Mouse (Mus musculus) ES-E14 (cell line): ENCODE results near the gene Mfap3l. TPM values are rescaled to one million over a fixed set of nuclear protein-coding genes. Genes with fewer than 3 reads are reported as not detected.
"Not testable (repeated sequence)": the region's sequence is repeated elsewhere in the genome, so short reads cannot be mapped to it uniquely, and the experiment has no call there.

Source experiments
- DNase-seq: peaks from one replicate; pipeline ENCODE4 v3.0.0-alpha.2; 2013; ENCODE audit warnings: low read depth, low spot score
- H3K27ac ChIP-seq: 2 replicates; pipeline ENCODE4 v1.5.1; 2012; ENCODE audit warnings: low read depth, mild to moderate bottlenecking, low read length, moderate library complexity, mixed read lengths; ENCODE audit not compliant: poor library complexity, insufficient read depth, severe bottlenecking
- H3K36me3 ChIP-seq: 2 replicates; pipeline ENCODE4 v1.6.1; 2012; ENCODE audit warnings: mild to moderate bottlenecking, low read length, moderate library complexity, mixed read lengths; ENCODE audit not compliant: control insufficient read depth, poor library complexity, insufficient read depth, severe bottlenecking
- H3K4me1 ChIP-seq, 2 experiments: fragments of 150-350 bp in 1 of 2; sonication (generic) in 1 of 2; 2 replicates each; pipeline ENCODE4 v1.6.1; 2012; ENCODE audit warnings: low read length in 2 of 2, mild to moderate bottlenecking in 1 of 2, mixed read lengths in 1 of 2; ENCODE audit not compliant: control insufficient read depth in 2 of 2, insufficient read depth in 2 of 2, poor library complexity in 1 of 2
- H3K4me3 ChIP-seq, 2 experiments: fragments of 150-350 bp in 1 of 2; sonication (generic) in 1 of 2; 2 replicates each; pipeline ENCODE4 v1.5.1; 2012; ENCODE audit warnings: low read length in 2 of 2, low read depth in 1 of 2, mild to moderate bottlenecking in 1 of 2, mixed read lengths in 1 of 2; ENCODE audit not compliant: insufficient read depth in 1 of 2, poor library complexity in 1 of 2, severe bottlenecking in 1 of 2
- H3K9ac ChIP-seq: 2 replicates; pipeline ENCODE4 v1.6.1; 2012; ENCODE audit warnings: low read depth, mild to moderate bottlenecking, low read length, mixed read lengths; ENCODE audit not compliant: poor library complexity, insufficient read depth, severe bottlenecking
- H3K9me3 ChIP-seq: fragments of 150-350 bp; sonication (generic); 2 replicates; pipeline ENCODE4 v1.6.1; 2012; ENCODE audit warnings: low read depth, mild to moderate bottlenecking, low read length; ENCODE audit not compliant: control insufficient read depth, insufficient read depth
- CHD2 ChIP-seq: IDR thresholded peaks from 2 replicates; pipeline ENCODE4 v1.6.1; 2014; ENCODE audit warnings: mild to moderate bottlenecking, low read depth, low read length, inconsistent platforms
- HCFC1 ChIP-seq: IDR thresholded peaks from 2 replicates; pipeline ENCODE4 v1.6.1; 2012; ENCODE audit warnings: low read length, inconsistent platforms, borderline replicate concordance; ENCODE audit not compliant: insufficient read depth
- MAFK ChIP-seq: IDR thresholded peaks from 2 replicates; pipeline ENCODE4 v1.6.1; 2014; ENCODE audit warnings: mild to moderate bottlenecking, low read depth, low read length, inconsistent platforms; ENCODE audit not compliant: insufficient read depth
- ZC3H11A ChIP-seq: IDR thresholded peaks from 2 replicates; pipeline ENCODE4 v1.6.1; 2012; ENCODE audit warnings: low read depth, mild to moderate bottlenecking, inconsistent platforms, low read length, borderline replicate concordance
- ZNF384 ChIP-seq: IDR thresholded peaks from 2 replicates; pipeline ENCODE4 v1.6.1; 2012; ENCODE audit warnings: low read depth, low read length, inconsistent platforms
- in situ Hi-C, 2 experiments: fragments of 600-800 bp; cut with MboI; formaldehyde crosslinking; loops; one replicate each; pipeline ENCODE4 v1.15.1; 2025; ENCODE audit warnings: low sequenced_read_pairs in 2 of 2, inconsistent platforms in 1 of 2; ENCODE audit not compliant: unreplicated experiment in 2 of 2
- total RNA-seq: library from RNA; depleted of rRNA; stranded (reverse); fragments of 300-350 nt; gene quantifications from 2 replicates; pipeline ENCODE4 v1.2.3, GENCODE M21; 2012

Mfap3l gene
- total RNA-seq, 1 experiment: 9.1 TPM

GRCm38 (mm10) chr8:60657425-60658113 is 24.9 kb downstream of the Mfap3l start:
- Histone ChIP-seq H3K9ac (no peak overlapping the region), H3K36me3 (no peaks in the 10 kb centered on the region; the same call in 1 of the 2 replicates), H3K9me3 (no peaks in the 10 kb centered on the region), H3K27ac (peak overlapping the region; percentile 86; the same call in 1 of the 2 replicates), H3K4me1 (peaks cover 0 to 22% of the 10 kb centered on the region in 2 experiments; a peak in 2 of 4 replicates), H3K4me3 (no peak overlapping the region)
- in situ Hi-C loops: no loop called here
- TF ChIP-seq CHD2: no peak
- no peak for TF ChIP-seq ZNF384
- no peak for TF ChIP-seq HCFC1
- TF ChIP-seq ZC3H11A: no peak
- TF ChIP-seq MAFK: no peak
- no peak for DNase-seq

DNA sequence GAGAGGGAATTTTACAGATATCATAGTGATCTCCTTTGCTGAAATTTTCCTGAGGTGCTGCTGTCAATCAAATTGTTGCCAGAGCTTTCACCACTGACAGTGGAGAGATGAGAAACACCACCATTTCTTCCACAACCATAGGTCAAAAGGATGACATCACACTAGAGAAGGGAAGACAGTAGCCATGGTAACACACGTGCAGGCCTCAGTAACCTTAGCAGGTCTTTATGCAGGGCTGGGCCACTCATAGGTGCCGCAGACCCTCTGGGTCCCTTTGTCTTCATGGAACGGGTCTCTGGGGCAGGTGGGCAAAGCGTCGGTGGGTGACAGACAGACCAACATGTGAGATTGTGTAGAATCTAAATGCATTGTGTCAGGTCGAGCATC is 25.5 kb downstream of the Mfap3l start:
- no peak for DNase-seq
- no peak overlapping the region for H3K4me3 ChIP-seq
- H3K36me3 ChIP-seq: no peaks in the 10 kb centered on the region; the same call in 1 of the 2 replicates
- H3K27ac ChIP-seq: peak overlapping the region; percentile 86
- in situ Hi-C loops: no loop called here
- no peak overlapping the region for H3K9ac ChIP-seq
- no peak for TF ChIP-seq ZNF384
- TF ChIP-seq MAFK: no peak
- no peak for TF ChIP-seq ZC3H11A
- TF ChIP-seq CHD2: no peak
- TF ChIP-seq HCFC1: no peak
- H3K9me3 ChIP-seq: no peaks in the 10 kb centered on the region
- H3K4me1 ChIP-seq: peaks cover 0 to 22% of the 10 kb centered on the region in 2 experiments; a peak in 2 of 4 replicates

DNA sequence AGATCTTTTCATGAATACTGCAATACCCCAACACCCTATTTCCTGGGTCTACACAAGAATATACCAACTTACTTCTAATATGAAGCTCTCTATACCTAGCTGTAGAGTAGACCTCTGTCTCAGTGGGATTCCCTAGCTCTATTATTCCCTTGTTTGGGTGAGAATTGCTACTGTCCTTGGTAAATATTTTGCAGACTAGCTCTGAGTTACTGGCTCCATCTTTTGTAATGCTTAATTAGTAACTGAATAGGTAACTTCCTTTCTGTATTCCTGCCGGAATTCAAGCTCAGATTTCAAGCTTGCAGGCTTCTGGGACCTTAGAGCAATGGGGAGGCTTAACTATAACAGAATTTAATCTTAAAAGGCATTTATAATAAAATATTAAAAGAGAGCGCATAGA is 26.1 kb downstream of the Mfap3l start:
- H3K4me3 ChIP-seq, H3K36me3 ChIP-seq, H3K27ac ChIP-seq, H3K9ac ChIP-seq, H3K9me3 ChIP-seq, DNase-seq, in situ Hi-C loops: not testable (repeated sequence)
- H3K4me1 ChIP-seq: peaks cover 0 to 25% of the 10 kb centered on the region in 2 experiments; a peak in 2 of 4 replicates

DNA sequence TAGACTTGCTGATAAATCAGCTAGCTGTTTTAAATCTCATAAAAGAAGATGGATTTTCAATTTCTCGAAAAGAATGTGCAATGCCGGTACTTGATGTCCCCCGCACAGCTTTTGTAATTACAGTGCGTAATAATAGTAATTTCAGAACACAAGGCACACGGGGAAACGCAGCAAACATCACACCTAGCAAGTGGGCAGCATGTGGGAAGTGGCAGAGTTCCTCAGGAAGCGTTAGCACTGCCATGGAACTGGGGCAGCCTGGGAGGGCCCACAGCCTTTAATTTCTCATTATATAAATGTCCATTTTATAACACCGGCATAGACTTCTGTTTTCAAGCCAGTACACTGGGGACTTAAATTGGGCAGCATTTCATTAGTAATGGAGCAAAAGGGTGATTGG is 27.1 kb downstream of the Mfap3l start:
- Histone ChIP-seq H3K9ac (no peak overlapping the region), H3K36me3 (no peaks in the 10 kb centered on the region; the same call in 1 of the 2 replicates), H3K4me1 (peaks cover 0 to 25% of the 10 kb centered on the region in 2 experiments; a peak in 2 of 4 replicates), H3K9me3 (no peaks in the 10 kb centered on the region), H3K4me3 (no peak overlapping the region), H3K27ac (peak overlapping the region; percentile 88; the same call in 1 of the 2 replicates)
- no peak for DNase-seq
- in situ Hi-C loops: no loop called here
- TF ChIP-seq ZNF384 (no peak), CHD2 (no peak), HCFC1 (no peak), ZC3H11A (no peak), MAFK (no peak)

GRCm38 (mm10) chr8:60661191-60661590 is 28.6 kb downstream of the Mfap3l start:
- in situ Hi-C loops: no loop called here
- H3K36me3 ChIP-seq: no peaks in the 10 kb centered on the region; the same call in 1 of the 2 replicates
- H3K9me3 ChIP-seq: no peaks in the 10 kb centered on the region
- peaks cover 0 to 25% of the 10 kb centered on the region in 2 experiments; a peak in 2 of 4 replicates for H3K4me1 ChIP-seq
- no peak overlapping the region for H3K4me3 ChIP-seq
- no peak overlapping the region for H3K9ac ChIP-seq
- no peak for DNase-seq
- no peak overlapping the region for H3K27ac ChIP-seq
- TF ChIP-seq HCFC1 (no peak), CHD2 (no peak), MAFK (no peak), ZNF384 (no peak), ZC3H11A (no peak)
